Mouse (Mus musculus) c-Kit-positive CD71-positive TER-119-negative erythroid progenitor cells, embryonic 14.5 days (primary cell): ENCODE data around the gene Lca5l.
"Not testable (repeated sequence)": the region's sequence is repeated elsewhere in the genome, so short reads cannot be mapped to it uniquely, and the experiment has no call there.

Experiments used
- DNase-seq: peaks from one replicate; pipeline ENCODE4 v3.0.0-alpha.2; 2013; ENCODE audit warnings: low read depth

The Lca5l gene

DNA sequence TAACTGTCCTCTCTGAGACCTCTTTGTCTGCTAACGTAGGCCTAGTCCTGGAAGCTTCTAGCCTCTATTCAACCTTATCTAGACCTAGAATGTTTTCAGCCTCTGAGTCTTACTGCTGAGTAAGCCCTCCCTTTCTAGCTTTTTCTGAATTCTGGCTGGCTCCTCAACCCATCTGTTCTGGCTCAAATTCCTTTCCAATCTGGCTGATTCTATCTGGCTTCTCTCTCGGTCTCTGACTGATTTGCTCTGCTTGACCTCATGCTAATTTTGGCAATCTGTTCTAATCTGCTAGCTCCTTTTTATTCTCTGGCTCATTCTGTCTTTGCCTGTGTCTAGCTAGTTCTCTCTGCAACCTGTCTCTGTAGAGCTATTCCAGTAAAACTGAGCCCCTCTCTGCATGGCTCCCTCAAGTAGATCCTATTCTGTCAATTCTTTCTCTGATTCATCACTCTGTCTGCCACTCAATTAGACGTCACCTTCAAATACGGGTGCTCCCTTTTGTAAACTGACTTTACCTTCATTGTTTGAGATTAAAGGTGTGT is 26.3 kb downstream of the Lca5l start:
- DNase-seq, result no peak

DNA sequence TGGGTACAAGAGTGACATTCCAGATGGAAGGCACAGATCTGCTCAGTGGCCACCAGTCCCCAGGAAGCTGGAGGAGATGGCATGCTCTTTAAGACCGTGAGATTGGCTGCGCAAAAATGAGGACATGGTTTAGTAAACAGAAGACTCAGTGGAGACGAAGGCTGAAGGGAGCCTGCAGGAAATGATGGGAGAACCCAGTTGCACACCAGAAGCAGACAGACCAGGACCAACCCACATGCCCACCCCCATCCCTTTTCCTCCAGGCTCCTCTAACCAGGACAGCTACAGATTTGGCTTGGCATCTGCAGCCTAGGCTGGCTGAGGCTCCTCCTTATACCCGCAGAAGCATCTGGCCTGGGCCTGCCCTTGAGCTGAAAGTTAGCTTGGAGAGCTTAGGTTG is 30.7 kb downstream of the Lca5l start:
- DNase-seq, result no peak

DNA sequence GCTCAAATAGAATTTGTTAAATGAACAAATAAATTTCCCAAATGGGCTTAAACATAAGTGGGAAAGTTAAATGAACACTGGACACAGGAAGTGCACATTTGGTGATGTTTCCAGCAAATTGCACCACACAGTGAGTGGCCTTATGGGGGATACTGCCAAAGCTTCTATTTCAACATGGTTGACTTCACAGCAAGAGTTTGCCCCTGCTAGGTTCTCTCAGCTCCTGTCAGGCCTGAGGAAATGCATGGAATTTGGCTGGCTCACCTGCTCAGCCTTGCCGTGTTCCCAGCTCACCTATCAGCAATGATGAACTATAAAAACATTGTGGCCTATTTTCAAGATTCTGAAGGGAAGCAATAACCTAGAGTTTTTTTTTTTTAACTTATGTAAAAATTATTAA is 31.1 kb downstream of the Lca5l start:
- no peak for DNase-seq

DNA sequence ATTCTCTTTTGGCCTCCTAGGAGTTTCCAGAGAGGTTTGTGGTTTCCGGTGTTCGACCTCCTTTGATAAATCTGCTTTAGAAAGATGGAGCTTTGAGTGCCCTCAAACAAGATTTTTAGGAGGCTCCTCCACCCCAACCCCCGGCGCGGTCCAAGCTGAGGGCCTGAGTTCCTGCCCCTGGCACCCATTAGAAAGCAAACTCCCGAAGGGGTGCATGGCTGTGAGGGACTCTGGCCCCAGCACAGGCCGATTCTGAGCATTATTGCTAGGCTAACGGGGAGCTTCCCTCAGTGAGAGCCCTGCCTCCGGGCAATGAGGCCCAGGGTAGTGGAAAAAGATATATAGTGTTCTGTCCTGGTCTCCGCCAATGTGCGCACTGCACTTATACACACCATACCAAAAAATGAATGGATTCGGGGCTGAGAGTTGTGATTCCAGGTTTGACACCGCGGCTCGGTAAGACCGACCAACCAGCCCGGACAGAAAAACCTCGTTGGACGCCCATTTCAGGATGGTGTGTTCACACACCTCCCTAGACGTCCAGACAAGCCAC is 32.2 kb downstream of the Lca5l start:
- DNase-seq, result no peak

DNA sequence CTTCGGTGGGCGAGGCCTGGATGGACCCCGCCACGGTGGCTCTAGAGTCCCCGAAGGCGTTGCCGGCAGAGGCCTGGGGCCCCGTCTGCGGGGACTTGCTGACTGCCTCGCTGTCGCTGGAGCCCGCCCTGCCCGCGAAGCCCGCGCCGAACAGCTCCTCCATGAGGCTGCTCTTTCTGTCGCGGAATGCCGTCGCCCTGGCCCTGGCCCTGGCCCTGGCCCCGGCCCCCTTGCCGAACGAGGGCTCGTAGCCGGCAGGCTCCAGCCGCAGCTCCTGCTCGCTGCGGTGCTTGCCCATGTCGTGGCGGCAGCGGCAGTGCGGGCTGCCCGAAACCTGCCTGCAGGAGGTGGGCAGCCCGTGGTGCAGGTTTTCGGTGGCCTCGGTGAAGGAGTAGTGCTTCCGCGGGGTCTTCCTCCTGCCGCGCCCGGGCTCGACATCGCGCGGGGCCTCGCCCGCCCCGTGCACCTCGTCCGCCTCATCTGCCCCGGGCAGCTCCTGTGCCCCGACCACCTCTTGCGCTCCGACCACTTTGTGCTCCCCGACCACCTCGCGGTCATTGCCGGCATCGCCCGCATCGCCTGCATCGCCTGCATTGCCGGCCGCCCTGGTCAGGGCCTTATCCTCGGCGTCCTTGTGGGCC is 32.9 kb downstream of the Lca5l start:
- DNase-seq, result peak; percentile 20

DNA sequence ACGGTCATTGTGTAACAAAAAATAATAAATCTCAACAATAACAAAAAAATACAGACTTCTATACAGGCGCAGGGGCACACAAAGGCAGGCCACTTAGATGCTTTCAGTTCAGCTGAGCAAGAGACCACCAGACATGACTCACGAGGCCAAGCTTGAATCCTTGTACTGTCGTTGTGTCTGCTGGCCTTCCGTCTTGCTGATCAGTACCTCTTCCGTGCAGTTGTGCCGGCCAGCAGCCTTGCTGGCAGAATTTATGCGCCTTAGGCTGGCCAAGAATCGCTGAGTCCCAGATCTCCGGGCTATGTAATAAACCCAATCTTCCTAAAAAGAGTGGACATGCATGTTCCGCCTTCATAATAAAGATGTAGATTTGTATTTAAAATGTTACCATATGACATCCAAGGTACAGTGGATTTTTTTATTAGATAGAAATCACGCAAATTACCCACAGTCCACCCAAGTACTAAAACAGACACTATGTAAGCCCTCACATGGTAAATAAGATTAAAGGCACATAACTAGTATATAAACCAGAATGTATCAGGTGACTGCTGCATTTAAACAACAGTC is 33.5 kb downstream of the Lca5l start:
- DNase-seq, result no peak

DNA sequence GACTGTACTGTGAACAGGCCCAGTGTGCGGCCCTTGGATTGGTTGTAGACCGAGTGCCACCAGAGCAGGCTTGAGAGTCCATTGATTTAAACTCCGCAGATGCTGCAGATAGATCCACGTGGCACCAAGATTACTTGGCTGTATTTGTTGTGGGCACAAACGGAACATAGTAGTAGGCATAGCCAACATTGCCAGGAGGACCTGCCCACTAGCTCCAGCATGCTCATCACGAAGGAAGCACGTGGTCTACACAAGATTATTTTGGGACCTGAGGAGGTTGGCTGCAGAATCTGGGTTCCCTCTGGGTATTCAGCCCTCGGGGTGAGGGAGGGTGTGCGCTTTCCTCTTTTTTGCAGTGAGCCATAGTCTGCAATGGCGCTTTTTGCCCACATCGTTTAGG is 34.9 kb downstream of the Lca5l start:
- DNase-seq, result no peak

DNA sequence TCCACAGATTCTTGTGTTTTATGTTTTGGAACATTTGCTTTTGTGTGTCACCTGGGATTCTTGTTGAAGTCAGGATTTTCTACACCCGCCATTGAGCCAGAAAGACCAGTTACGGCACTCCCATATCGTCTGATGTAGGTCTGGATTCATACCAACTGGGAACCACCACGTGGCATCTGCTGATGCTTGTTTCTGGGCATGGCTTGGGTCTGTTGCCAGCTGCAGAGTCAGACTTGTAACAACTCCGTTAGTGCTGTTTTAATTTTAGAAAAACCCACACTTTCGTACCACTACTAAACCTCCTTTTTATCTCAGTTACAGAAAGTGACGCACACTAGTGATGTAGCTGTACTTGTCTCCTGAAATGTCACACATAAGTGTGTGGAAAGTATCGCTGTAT is 36.1 kb downstream of the Lca5l start:
- DNase-seq, result no peak

DNA sequence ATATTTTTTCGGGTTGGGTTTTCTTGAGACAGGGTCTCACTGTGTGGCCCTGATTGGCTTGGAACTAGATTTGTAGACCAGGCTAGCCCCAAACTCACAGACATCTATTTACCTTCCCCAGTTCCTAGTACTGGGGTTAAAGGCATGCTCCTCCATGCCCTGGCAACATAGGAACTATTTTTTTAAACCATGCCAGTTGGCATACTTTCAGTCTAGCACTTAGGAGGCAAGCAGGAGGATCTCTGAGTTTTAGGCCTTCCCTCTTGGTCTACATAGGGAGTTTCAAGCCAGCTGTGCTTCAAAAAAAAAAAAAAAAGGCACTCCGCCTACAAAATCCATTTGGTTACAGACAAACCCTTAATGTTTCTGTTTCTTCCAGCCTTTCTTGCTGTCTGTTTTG is 37.6 kb downstream of the Lca5l start:
- no peak for DNase-seq

DNA sequence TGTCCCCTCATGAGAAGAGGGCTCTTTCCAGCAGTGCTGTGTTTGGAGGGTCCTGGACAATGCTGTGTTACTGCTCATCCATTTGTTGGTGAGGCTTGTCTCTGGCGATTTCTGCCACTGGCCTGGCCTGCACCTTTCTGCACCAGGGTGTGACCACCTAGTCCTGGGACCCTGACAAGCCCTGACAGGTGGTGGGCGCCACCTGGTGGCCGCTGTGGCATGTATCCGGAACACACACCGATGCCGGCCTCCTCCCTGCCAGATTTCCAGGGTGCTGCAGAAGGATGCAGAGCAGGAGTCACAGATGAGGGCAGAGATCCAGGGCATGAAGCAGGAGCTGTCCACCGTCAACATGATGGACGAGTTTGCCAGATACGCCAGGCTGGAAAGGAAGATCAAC is 40.5 kb downstream of the Lca5l start:
- DNase-seq, result peak; percentile 36

DNA sequence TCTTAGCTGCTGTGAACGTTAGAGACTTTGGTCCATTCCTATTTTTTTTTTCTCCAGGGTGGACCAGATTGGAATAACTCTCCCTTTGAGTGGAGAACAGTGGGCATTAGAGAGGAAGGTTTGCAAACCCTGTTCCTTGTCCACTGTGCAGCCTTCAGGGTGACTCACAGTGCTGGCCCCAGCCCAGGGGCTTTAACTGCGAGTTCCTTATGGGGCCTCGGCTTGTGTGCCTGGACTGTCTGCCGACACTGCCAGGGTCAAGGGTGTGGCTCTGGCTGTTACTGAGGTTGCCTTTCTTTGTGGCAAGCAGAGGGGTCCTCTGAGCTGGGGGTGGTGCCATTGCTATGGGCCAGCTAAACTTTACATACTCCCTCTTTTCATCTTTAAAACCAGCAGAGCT is 41.1 kb downstream of the Lca5l start:
- no peak for DNase-seq

DNA sequence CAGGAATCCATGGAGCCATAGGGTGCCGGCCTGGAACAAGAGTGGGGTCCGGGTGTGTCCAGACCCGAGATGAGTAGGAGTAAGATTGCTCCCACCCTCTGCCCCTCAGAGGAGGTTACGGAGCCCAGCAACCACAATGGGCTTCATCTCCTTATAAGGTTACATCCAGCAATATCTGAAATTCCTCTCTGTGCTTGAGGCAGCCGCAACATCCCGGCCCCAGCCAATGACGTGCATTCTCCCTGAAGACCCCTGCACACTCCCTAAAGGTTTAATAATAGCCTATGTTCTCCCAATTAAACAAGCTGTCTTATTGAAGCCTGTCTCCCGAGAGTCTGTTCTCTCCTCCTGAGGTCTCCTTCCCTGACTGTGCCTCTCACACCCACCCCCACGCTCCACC is 42.8 kb downstream of the Lca5l start:
- no peak for DNase-seq

DNA sequence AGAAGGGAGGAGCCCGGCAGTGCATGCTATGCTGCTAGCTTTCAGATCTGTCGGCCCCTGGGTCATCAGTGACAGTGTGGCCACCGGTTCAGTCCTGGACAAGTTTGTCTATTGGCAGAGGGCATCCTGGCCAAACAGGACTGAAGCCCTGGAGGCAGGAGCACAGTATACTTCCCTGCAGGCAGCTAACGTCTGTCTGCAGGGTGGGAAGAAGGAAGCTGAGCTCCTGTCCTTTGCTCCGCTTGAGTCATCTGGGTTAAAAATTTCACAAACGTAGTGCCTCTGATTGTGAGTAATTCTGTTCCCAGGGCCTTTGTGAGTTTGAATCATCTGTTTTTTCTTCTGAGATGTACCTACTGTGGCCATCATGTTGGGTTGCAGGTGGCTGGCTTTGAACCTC is 43.2 kb downstream of the Lca5l start:
- DNase-seq, result no peak

DNA sequence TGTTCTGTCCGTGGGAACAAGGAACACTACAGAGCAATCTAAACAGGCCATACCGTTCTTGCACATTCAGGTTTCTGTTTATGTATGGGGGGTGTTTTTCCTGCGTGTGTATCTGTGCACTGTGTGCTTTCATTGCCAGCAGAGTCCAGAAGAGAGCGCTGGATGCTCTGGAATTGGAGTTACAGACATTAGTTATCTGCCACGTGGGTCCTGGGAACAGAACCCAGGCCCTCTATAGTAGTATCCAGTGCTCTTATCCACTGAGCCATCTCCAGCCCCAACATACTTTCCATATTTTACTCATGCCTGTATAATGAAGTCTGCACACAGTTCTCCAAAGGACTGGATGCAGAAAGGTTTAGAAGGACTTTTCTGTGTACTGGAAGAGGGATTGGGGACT is 46.3 kb downstream of the Lca5l start:
- peak; percentile 14 for DNase-seq

DNA sequence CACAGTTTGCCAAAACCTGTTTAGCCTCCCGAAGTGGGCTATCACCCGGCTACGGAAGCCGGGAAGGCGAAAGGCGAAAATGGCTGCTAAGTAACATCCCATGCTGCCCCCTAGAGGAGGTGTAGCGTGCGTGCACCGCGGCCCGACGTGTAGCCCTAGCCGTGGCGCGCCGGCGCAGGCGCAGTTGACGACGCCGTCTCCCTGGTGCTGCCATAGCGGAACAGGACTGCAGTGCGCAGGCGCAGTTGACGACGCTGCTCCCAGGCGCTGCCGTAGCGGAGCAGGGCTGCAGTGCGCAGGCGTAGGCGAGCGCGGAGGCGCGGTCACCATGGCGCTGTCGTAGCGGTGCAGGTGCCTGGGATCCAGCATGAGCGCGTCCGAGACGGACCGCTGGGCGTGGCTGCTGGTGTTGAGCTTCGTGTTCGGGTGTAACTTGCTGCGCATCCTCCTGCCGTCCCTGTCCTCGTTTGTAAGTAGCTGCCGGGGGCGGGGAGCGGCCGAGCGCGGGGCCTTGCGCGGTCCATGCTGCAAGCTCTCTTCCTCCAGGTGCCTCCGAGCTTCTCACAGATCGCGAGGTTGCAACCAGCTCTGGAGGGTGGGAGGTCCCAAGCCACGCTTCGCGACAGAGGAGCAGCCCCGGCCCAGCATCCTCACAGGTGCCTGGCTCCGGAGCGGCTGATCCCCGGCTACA is 46.8 kb downstream of the Lca5l start, which contains the start of gene Wrb:
Gene Wrb, plus strand, starts transcription at position 298 of the 691 bp plus-strand sequence.
- peak; percentile 99 for DNase-seq

DNA sequence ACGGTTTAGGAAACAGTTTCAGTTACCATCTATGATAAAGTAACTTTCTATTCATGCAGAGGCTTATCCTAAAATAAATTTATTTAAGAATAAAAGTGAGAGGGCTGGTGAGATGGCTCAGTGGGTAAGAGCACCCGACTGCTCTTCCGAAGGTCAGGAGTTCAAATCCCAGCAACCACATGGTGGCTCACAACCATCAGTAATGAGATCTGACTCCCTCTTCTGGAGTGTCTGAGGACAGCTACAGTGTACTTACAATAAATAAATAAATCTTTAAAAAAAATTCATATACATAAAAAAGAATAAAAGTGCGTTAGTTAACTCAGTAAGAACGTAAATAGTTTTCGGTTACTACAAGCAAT is 47.3 kb downstream of the Lca5l start:
- not testable (repeated sequence) for DNase-seq

DNA sequence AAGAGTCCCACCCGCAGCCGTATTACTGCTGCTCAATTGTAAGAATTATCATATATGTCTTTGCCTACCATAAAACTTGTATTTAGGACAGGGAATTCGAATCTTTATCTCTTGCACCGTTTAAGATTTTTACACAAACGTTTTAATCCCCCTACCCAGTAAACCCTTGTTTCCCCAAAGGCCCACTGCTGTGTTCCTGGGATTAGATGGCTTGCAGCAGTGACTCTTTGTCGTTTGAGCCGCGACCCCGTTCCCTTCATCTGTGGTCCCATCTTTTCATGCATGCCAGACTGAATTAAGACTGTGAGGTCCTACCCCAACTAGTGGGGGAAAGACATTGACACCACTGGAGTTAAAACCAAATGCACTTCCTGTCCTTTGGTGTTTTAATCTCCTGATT is 63.6 kb downstream of the Lca5l start:
- DNase-seq, result no peak

DNA sequence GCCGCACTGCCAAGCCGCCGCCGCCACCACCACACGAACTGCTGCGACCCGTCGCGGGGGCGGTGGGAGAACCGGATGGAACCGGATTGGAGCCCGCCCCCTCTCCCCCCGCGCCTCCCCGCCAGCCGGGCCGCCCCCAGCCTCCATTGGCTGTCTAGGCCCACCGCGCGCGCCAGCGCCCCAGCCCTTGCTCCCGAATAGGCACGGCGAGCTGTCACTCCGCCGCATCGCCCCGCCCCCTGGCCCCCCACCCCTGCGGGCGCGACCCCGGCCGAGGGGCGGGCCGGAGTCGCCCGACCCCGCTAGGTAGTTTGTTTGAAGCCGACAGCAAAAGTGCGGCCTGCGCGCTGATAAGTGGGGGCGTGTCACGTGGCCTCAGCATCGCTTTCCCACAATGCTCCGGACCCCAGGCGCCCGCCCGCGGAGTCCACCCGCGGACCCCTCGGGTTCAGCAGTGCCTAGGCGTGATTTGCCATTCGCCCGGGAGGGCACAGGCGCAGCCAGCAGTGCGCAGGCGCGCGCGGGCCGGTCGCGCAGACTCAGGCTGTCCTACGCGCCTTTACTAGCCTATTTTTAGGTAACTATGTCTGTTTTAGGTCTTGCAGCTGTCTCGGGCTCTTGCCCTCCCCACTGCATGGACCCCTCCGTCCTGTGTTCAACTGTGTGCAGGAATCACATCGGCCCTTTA is 64.3 kb downstream of the Lca5l start, which contains the start of gene Hmgn1:
Gene Hmgn1, minus strand, starts transcription at position 73 of the 688 bp plus-strand sequence.
- DNase-seq, result peak; percentile 84

DNA sequence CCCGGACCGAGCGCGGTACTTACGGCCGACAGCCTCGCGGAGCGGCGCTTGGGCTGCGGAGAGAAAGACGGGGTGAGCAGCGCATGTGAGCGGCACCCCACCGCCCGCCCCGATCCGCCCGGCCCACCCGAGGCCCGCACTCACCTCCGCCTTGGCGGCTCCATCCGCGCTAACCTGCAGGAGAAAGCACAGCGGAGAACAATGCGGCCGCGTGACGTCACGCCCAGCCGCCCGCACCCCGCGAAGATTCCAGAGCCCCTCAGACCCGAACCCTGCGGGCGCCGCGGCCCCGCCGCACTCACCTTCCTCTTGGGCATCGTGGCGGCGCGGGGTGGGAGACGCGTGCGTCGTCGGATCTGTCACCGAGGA is 64.8 kb downstream of the Lca5l start:
- DNase-seq, result no peak

DNA sequence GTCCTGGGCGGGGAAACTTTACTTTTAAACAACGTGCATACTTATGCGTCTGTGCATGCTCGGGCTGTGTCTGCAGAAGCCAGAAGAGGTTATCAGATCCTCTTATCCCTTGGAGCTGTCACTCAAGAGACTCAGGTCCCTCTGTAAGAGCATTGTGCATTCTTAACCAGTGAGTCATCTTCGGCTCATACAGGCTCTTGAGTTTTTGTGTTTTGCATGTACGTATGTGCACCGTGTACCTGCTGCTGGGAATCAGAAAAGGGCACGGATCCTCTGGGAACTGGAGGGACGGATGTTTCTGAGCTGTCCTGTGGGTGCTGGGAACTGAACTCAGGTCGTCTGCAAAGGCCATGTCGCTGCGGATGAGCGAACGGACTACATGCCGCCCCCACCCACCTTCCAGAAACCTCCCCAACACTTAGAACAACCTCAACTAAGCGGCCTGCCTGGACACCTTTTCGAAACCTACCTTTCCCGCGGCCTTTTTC is 65.3 kb downstream of the Lca5l start:
- no peak for DNase-seq

DNA sequence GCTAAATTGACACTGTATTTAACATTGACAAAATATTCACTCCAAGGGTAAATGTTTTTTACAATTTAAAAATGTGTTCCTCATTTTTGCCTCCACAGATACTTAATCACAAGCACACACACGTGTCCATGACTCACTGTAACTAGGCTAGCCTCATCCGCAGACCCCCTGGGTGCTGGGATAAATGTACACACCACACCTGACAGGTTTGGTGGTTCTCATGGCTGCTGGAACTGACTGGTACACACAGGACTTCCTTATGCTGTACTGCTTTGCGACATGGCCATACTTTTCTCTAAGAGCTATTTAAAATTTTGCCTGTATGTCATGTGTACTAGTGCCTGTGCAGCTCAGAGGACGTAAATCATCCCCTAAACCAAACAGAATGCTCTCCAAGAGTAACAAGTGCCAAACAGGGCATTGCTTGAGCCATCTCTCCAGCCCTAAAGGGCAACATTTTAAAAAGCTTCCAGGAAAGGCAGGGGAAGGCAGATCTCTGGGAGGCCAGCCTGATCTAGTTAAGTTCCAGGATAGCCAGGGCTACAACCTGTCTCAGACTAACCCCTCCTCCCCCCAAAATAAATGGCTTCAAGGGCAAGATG is 71.9 kb downstream of the Lca5l start:
- no peak for DNase-seq

DNA sequence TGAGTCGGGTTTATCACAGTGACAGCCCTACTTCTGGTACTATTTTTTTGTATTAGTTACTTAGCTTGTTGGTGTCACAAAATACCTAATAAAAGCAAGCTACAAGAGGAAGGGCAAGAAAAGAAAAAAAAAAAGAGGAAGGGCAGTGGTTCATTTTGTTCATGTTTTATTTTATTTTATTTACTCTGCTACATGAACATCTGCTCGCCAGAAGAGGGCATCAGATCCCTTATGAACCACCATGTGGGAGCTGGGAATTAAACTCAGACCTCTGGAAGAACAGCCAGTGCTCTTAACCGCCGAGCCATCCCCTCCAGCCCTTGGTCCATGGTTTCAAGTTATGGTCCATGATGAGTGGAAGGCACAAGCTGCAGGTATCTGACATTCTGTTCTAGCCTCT is 77.3 kb downstream of the Lca5l start:
- DNase-seq, result no peak
